Mouse (Mus musculus) thymus, postnatal 0 days (tissue): Measurements from ENCODE around the gene Asb10. TPM values are rescaled to one million over a fixed set of nuclear protein-coding genes. Genes with fewer than 3 reads are reported as not detected.
"Not testable (repeated sequence)": the region's sequence is repeated elsewhere in the genome, so short reads cannot be mapped to it uniquely, and the experiment has no call there.

Source experiments
- DNase-seq: peaks from one replicate; pipeline ENCODE4 v3.0.0-alpha.2; 2015; ENCODE audit warnings: low spot score
- polyA plus RNA-seq: library from polyadenylated mRNA; unstranded; fragments of >200 nt; fragmentation: Nextera tagmentation; extraction: Ambion mirVana; gene quantifications from 2 replicates; pipeline ENCODE4 v1.2.1, GENCODE M21; 2015

The Asb10 gene
- polyA plus RNA-seq, result 0.88 and 0.94 TPM in 2 replicates

GRCm38 (mm10) chr5:24540387-24541143 is at the start of gene Asb10:
Asb10 (minus strand) TSS chr5:24540978.
- DNase-seq, result no peak

- no peak for DNase-seq
Observed at GRCm38 (mm10) chr5:24589511-24590500, 49.0 kb upstream of the Asb10 start.

- no peak for DNase-seq
Observed at GRCm38 (mm10) chr5:24587200-24587577, 46.4 kb upstream of the Asb10 start.

GRCm38 (mm10) chr5:24586547-24587199 is 45.9 kb upstream of the Asb10 start, which contains the start of gene Chpf2:
Chpf2 (plus strand) TSS chr5:24586741.
- peak; percentile 93 for DNase-seq

- no peak for DNase-seq
Observed at GRCm38 (mm10) chr5:24586106-24586505, 45.3 kb upstream of the Asb10 start.

- DNase-seq, result no peak
Observed at GRCm38 (mm10) chr5:24578109-24578963, 37.6 kb upstream of the Asb10 start.

- DNase-seq, result peak; percentile 100
Observed at GRCm38 (mm10) chr5:24577183-24577929, 36.6 kb upstream of the Asb10 start, which contains the start of gene Abcf2. Abcf2 (minus strand) TSS chr5:24577467.

GRCm38 (mm10) chr5:24576801-24577182 is 36.0 kb upstream of the Asb10 start:
- DNase-seq, result no peak

GRCm38 (mm10) chr5:24575948-24576347 is 35.2 kb upstream of the Asb10 start:
- DNase-seq, result no peak

- DNase-seq, result no peak
Observed at GRCm38 (mm10) chr5:24556709-24557108, 15.9 kb upstream of the Asb10 start, which contains the start of gene 4931409K22Rik. 4931409K22Rik (minus strand) TSS chr5:24556809.

GRCm38 (mm10) chr5:24555335-24555734 is 14.6 kb upstream of the Asb10 start:
- not testable (repeated sequence) for DNase-seq

GRCm38 (mm10) chr5:24553621-24554244 is 13.0 kb upstream of the Asb10 start:
- DNase-seq, result no peak

GRCm38 (mm10) chr5:24551317-24551688 is 10.5 kb upstream of the Asb10 start:
- no peak for DNase-seq

GRCm38 (mm10) chr5:24550598-24551316 is 10.0 kb upstream of the Asb10 start:
- DNase-seq, result peak; percentile 23

- DNase-seq, result no peak
Observed at GRCm38 (mm10) chr5:24542643-24543042, 1.9 kb upstream of the Asb10 start.

- no peak for DNase-seq
Observed at GRCm38 (mm10) chr5:24541144-24541569, 379 bp upstream of the Asb10 start.

GRCm38 (mm10) chr5:24539571-24540296 is 1.0 kb downstream of the Asb10 start:
- no peak for DNase-seq

- no peak for DNase-seq
Observed at GRCm38 (mm10) chr5:24537618-24538017, 3.2 kb downstream of the Asb10 start.
